Mouse (Mus musculus): ENCODE data around the gene Aamp.

DNA sequence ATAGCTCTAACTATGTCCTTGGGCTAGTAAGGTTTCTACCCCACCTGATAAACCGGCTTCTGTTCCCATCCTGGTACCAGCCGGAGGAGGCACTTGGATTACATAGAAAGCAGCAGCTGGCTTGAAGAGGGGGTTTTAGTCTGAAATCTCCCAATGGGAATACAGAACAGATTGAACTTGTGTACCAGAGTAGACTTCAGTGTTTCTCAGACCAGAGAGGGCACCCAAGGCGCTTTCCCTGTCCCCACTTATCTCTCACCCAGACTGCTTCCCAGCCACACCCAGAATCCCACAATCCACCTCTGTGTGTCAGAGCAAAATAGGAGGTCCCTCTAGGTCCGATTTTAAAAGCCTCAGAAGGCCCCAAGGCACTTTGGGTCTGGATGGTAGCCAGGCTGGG is 3.8 kb upstream of the Aamp start:
- TF ChIP-seq POLR2A (IDR thresholded peaks at IDR 0.05; ENCODE audit: extremely low read depth, insufficient read depth, low read length) (no peak), CTCF (IDR thresholded peaks at IDR 0.05; ENCODE audit: extremely low read depth, insufficient read depth, low read length) (no peak)
